Mouse (Mus musculus) E14TG2a.4 (cell line): ENCODE data around the gene Gm20388.

Experiments
- H3K27me3 ChIP-seq: 2 replicates; pipeline ENCODE4 v1.6.1; 2014; ENCODE audit warnings: low read length, control low read depth; ENCODE audit not compliant: insufficient read depth
- H3K36me3 ChIP-seq: 2 replicates; pipeline ENCODE4 v1.6.1; 2014; ENCODE audit warnings: low read length, control low read depth; ENCODE audit not compliant: insufficient read depth
- H3K4me1 ChIP-seq: replicated peaks from 2 replicates; pipeline ENCODE4 v1.6.1; 2014; ENCODE audit warnings: low read depth, low read length, control low read depth
- H3K4me3 ChIP-seq: replicated peaks from 2 replicates; pipeline ENCODE4 v1.5.1; 2014; ENCODE audit warnings: mild to moderate bottlenecking, low read length
- H3K9me3 ChIP-seq: 2 replicates; pipeline ENCODE4 v1.6.1; 2014; ENCODE audit warnings: low read length, control low read depth
- CTCF ChIP-seq: conservative IDR thresholded peaks from 2 replicates; pipeline ENCODE4 v1.5.1; 2014; ENCODE audit warnings: low read length
- NANOG ChIP-seq: IDR thresholded peaks from 2 replicates; pipeline ENCODE4 v1.6.1; 2014; ENCODE audit warnings: borderline replicate concordance, low read length, mixed read lengths
- POU5F1 ChIP-seq: IDR thresholded peaks from 2 replicates; pipeline ENCODE4 v1.6.1; 2014; ENCODE audit warnings: low read length, borderline replicate concordance

Gm20388 gene

GRCm38 (mm10) chr8:123707137-123707536 lies 3796.5 kb downstream of the Gm20388 start:
- Histone ChIP-seq H3K4me3 (no peak overlapping the region), H3K9me3 (no peaks in the 10 kb centered on the region), H3K4me1 (peaks cover 21% of the 10 kb centered on the region), H3K36me3 (no peaks in the 10 kb centered on the region), H3K27me3 (peaks cover 7% of the 10 kb centered on the region; the same call in 1 of the 2 replicates)
- TF ChIP-seq CTCF, result no peak
- no peak for TF ChIP-seq POU5F1
- TF ChIP-seq NANOG, result no peak

- Histone ChIP-seq H3K9me3 (no peaks in the 10 kb centered on the region), H3K36me3 (no peaks in the 10 kb centered on the region), H3K4me1 (peaks cover 21% of the 10 kb centered on the region), H3K4me3 (no peak overlapping the region), H3K27me3 (peaks cover 11% of the 10 kb centered on the region)
- TF ChIP-seq POU5F1, result no peak
- no peak for TF ChIP-seq NANOG
Measured at GRCm38 (mm10) chr8:123708729-123709128, 3798.1 kb downstream of the Gm20388 start.

GRCm38 (mm10) chr8:123710335-123710734 lies 3799.7 kb downstream of the Gm20388 start:
- no peak for TF ChIP-seq NANOG
- no peak for TF ChIP-seq CTCF
- no peak for TF ChIP-seq POU5F1
- Histone ChIP-seq H3K4me3 (no peak overlapping the region), H3K27me3 (peaks cover 27% of the 10 kb centered on the region), H3K9me3 (peaks cover 6% of the 10 kb centered on the region; the same call in 1 of the 2 replicates), H3K4me1 (peaks cover 26% of the 10 kb centered on the region), H3K36me3 (no peaks in the 10 kb centered on the region)

- H3K4me1 ChIP-seq, result peaks cover 54% of the 10 kb centered on the region
- no peaks in the 10 kb centered on the region for H3K36me3 ChIP-seq
- TF ChIP-seq POU5F1 (no peak), NANOG (no peak), CTCF (no peak)
- H3K27me3 ChIP-seq, result peaks cover 28% of the 10 kb centered on the region
- H3K4me3 ChIP-seq, result no peak overlapping the region
- peaks cover 6% of the 10 kb centered on the region; the same call in 1 of the 2 replicates for H3K9me3 ChIP-seq
Measured at GRCm38 (mm10) chr8:123714451-123714850, 3803.8 kb downstream of the Gm20388 start.

- Histone ChIP-seq H3K4me1 (peaks cover 60% of the 10 kb centered on the region), H3K9me3 (peaks cover 6% of the 10 kb centered on the region; the same call in 1 of the 2 replicates), H3K36me3 (no peaks in the 10 kb centered on the region), H3K4me3 (peak overlapping the region; percentile 14), H3K27me3 (peaks cover 25% of the 10 kb centered on the region)
- no peak for TF ChIP-seq CTCF
- TF ChIP-seq POU5F1, result no peak
- TF ChIP-seq NANOG, result no peak; the same call in 1 of the 2 replicates
Measured at GRCm38 (mm10) chr8:123715916-123716592, 3805.4 kb downstream of the Gm20388 start.

- peaks cover 21% of the 10 kb centered on the region for H3K27me3 ChIP-seq
- H3K36me3 ChIP-seq, result no peaks in the 10 kb centered on the region
- H3K9me3 ChIP-seq, result peaks cover 6% of the 10 kb centered on the region; the same call in 1 of the 2 replicates
- 0 out of 2 replicates have a peak overlapping the region, but pooled peaks have one; percentile 14 for H3K4me3 ChIP-seq
- peaks cover 70% of the 10 kb centered on the region for H3K4me1 ChIP-seq
- TF ChIP-seq NANOG (no peak), CTCF (no peak), POU5F1 (no peak)
Measured at GRCm38 (mm10) chr8:123717104-123717503, 3806.5 kb downstream of the Gm20388 start.

GRCm38 (mm10) chr8:123717516-123718490 lies 3807.2 kb downstream of the Gm20388 start:
- no peaks in the 10 kb centered on the region for H3K36me3 ChIP-seq
- H3K9me3 ChIP-seq, result peaks cover 6% of the 10 kb centered on the region; the same call in 1 of the 2 replicates
- H3K27me3 ChIP-seq, result peaks cover 20% of the 10 kb centered on the region
- H3K4me1 ChIP-seq, result peaks cover 77% of the 10 kb centered on the region
- H3K4me3 ChIP-seq, result no peak overlapping the region
- no peak for TF ChIP-seq POU5F1
- TF ChIP-seq NANOG, result no peak
- no peak for TF ChIP-seq CTCF

GRCm38 (mm10) chr8:123718752-123719151 lies 3808.1 kb downstream of the Gm20388 start:
- Histone ChIP-seq H3K4me1 (peaks cover 85% of the 10 kb centered on the region), H3K36me3 (no peaks in the 10 kb centered on the region), H3K9me3 (peaks cover 6% of the 10 kb centered on the region; the same call in 1 of the 2 replicates), H3K27me3 (peaks cover 17% of the 10 kb centered on the region), H3K4me3 (no peak overlapping the region)
- TF ChIP-seq NANOG, result no peak
- no peak for TF ChIP-seq CTCF
- no peak for TF ChIP-seq POU5F1

GRCm38 (mm10) chr8:123719280-123719679 lies 3808.6 kb downstream of the Gm20388 start:
- Histone ChIP-seq H3K4me3 (no peak overlapping the region), H3K4me1 (peaks cover 85% of the 10 kb centered on the region), H3K9me3 (peaks cover 6% of the 10 kb centered on the region; the same call in 1 of the 2 replicates), H3K36me3 (no peaks in the 10 kb centered on the region), H3K27me3 (peaks cover 12% of the 10 kb centered on the region)
- no peak for TF ChIP-seq NANOG
- TF ChIP-seq CTCF, result no peak
- TF ChIP-seq POU5F1, result no peak
